Mouse (Mus musculus): Measurements from ENCODE around the gene Ctnnbip1. TPM values are rescaled to one million over a fixed set of nuclear protein-coding genes. Genes with fewer than 3 reads are reported as not detected.

Ctnnbip1 gene
- polyA plus RNA-seq, 1 experiment from 2014 or later: 65.2 TPM

GRCm38 (mm10) chr4:149526330-149526729 is 8.3 kb downstream of the Ctnnbip1 start:
- H3K27ac ChIP-seq (ENCODE audit: low read depth, low read length): no peak overlapping the region
- 55% methylated on average over 7 of the region's 7 CpGs for WGBS
- H3K36me3 ChIP-seq (ENCODE audit: control insufficient read depth, insufficient read depth, low read length): no peaks in the 10 kb centered on the region
- no peak overlapping the region for H3K4me2 ChIP-seq (replicated peaks; ENCODE audit: low read depth, low read length)
- H3K9ac ChIP-seq (ENCODE audit: low read depth, low read length): no peak overlapping the region
- no peaks in the 10 kb centered on the region for H3K27me3 ChIP-seq (ENCODE audit: control insufficient read depth, insufficient read depth, low read length)
- DNase-seq (ENCODE audit: low spot score): no peak
- no peaks in the 10 kb centered on the region for H3K9me3 ChIP-seq (ENCODE audit: control insufficient read depth, low read length)
- no peaks in the 10 kb centered on the region for H3K4me1 ChIP-seq (replicated peaks; ENCODE audit: control insufficient read depth, insufficient read depth, low read length)
- no peak overlapping the region for H3K4me3 ChIP-seq (ENCODE audit: low read depth, low read length)
- ATAC-seq (ENCODE audit: low FRiP score): no peak

- Histone ChIP-seq H3K36me3 (ENCODE audit: control insufficient read depth, insufficient read depth, low read length) (no peaks in the 10 kb centered on the region), H3K4me1 (replicated peaks; ENCODE audit: control insufficient read depth, insufficient read depth, low read length) (no peaks in the 10 kb centered on the region), H3K9me3 (ENCODE audit: control insufficient read depth, low read length) (no peaks in the 10 kb centered on the region), H3K9ac (ENCODE audit: low read depth, low read length) (no peak overlapping the region), H3K27ac (ENCODE audit: low read depth, low read length) (no peak overlapping the region), H3K4me2 (replicated peaks; ENCODE audit: low read depth, low read length) (no peak overlapping the region), H3K4me3 (ENCODE audit: low read depth, low read length) (no peak overlapping the region), H3K27me3 (ENCODE audit: control insufficient read depth, insufficient read depth, low read length) (no peaks in the 10 kb centered on the region)
- WGBS: 84% methylated on average over 15 of the region's 15 CpGs
- ATAC-seq (ENCODE audit: low FRiP score): no peak
- no peak for DNase-seq (ENCODE audit: low spot score)
Measured at GRCm38 (mm10) chr4:149527621-149528354, 9.8 kb downstream of the Ctnnbip1 start.

GRCm38 (mm10) chr4:149529691-149530090 is 11.7 kb downstream of the Ctnnbip1 start:
- no peak for DNase-seq (ENCODE audit: low spot score)
- Histone ChIP-seq H3K36me3 (ENCODE audit: control insufficient read depth, insufficient read depth, low read length) (no peaks in the 10 kb centered on the region), H3K27ac (ENCODE audit: low read depth, low read length) (no peak overlapping the region), H3K27me3 (ENCODE audit: control insufficient read depth, insufficient read depth, low read length) (no peaks in the 10 kb centered on the region), H3K4me3 (ENCODE audit: low read depth, low read length) (no peak overlapping the region), H3K4me2 (replicated peaks; ENCODE audit: low read depth, low read length) (no peak overlapping the region), H3K9me3 (ENCODE audit: control insufficient read depth, low read length) (no peaks in the 10 kb centered on the region), H3K4me1 (replicated peaks; ENCODE audit: control insufficient read depth, insufficient read depth, low read length) (no peaks in the 10 kb centered on the region), H3K9ac (ENCODE audit: low read depth, low read length) (no peak overlapping the region)
- no peak for ATAC-seq (ENCODE audit: low FRiP score)
- WGBS: 55% methylated on average over 6 of the region's 6 CpGs

- no peak overlapping the region for H3K4me3 ChIP-seq (ENCODE audit: low read depth, low read length)
- no peaks in the 10 kb centered on the region for H3K36me3 ChIP-seq (ENCODE audit: control insufficient read depth, insufficient read depth, low read length)
- H3K9ac ChIP-seq (ENCODE audit: low read depth, low read length): no peak overlapping the region
- no peak overlapping the region for H3K4me2 ChIP-seq (replicated peaks; ENCODE audit: low read depth, low read length)
- H3K27me3 ChIP-seq (ENCODE audit: control insufficient read depth, insufficient read depth, low read length): no peaks in the 10 kb centered on the region
- 89% methylated on average over 8 of the region's 8 CpGs for WGBS
- no peak overlapping the region for H3K27ac ChIP-seq (ENCODE audit: low read depth, low read length)
- DNase-seq (ENCODE audit: low spot score) (no peak), ATAC-seq (ENCODE audit: low FRiP score) (no peak)
- no peaks in the 10 kb centered on the region for H3K9me3 ChIP-seq (ENCODE audit: control insufficient read depth, low read length)
- no peaks in the 10 kb centered on the region for H3K4me1 ChIP-seq (replicated peaks; ENCODE audit: control insufficient read depth, insufficient read depth, low read length)
Measured at GRCm38 (mm10) chr4:149539441-149539840, 21.4 kb downstream of the Ctnnbip1 start.

GRCm38 (mm10) chr4:149541935-149542334 is 23.9 kb downstream of the Ctnnbip1 start:
- Histone ChIP-seq H3K9me3 (ENCODE audit: control insufficient read depth, low read length) (no peaks in the 10 kb centered on the region), H3K36me3 (ENCODE audit: control insufficient read depth, insufficient read depth, low read length) (no peaks in the 10 kb centered on the region), H3K27ac (ENCODE audit: low read depth, low read length) (no peak overlapping the region), H3K27me3 (ENCODE audit: control insufficient read depth, insufficient read depth, low read length) (no peaks in the 10 kb centered on the region), H3K4me3 (ENCODE audit: low read depth, low read length) (no peak overlapping the region), H3K9ac (ENCODE audit: low read depth, low read length) (no peak overlapping the region), H3K4me1 (replicated peaks; ENCODE audit: control insufficient read depth, insufficient read depth, low read length) (no peaks in the 10 kb centered on the region), H3K4me2 (replicated peaks; ENCODE audit: low read depth, low read length) (no peak overlapping the region)
- WGBS: 70% methylated on average over 5 of the region's 5 CpGs
- ATAC-seq (ENCODE audit: low FRiP score): no peak
- no peak for DNase-seq (ENCODE audit: low spot score)

- Histone ChIP-seq H3K9me3 (ENCODE audit: control insufficient read depth, low read length) (no peaks in the 10 kb centered on the region), H3K27ac (ENCODE audit: low read depth, low read length) (no peak overlapping the region), H3K4me3 (ENCODE audit: low read depth, low read length) (no peak overlapping the region), H3K4me1 (replicated peaks; ENCODE audit: control insufficient read depth, insufficient read depth, low read length) (no peaks in the 10 kb centered on the region), H3K9ac (ENCODE audit: low read depth, low read length) (no peak overlapping the region), H3K27me3 (ENCODE audit: control insufficient read depth, insufficient read depth, low read length) (no peaks in the 10 kb centered on the region), H3K4me2 (replicated peaks; ENCODE audit: low read depth, low read length) (no peak overlapping the region), H3K36me3 (ENCODE audit: control insufficient read depth, insufficient read depth, low read length) (no peaks in the 10 kb centered on the region)
- DNase-seq (ENCODE audit: low spot score): no peak
- ATAC-seq (ENCODE audit: low FRiP score): no peak
- WGBS: 83% methylated on average over 12 of the region's 12 CpGs
Measured at GRCm38 (mm10) chr4:149542431-149542830, 24.4 kb downstream of the Ctnnbip1 start.

GRCm38 (mm10) chr4:149542927-149543553 is 25.0 kb downstream of the Ctnnbip1 start:
- Histone ChIP-seq H3K27ac (ENCODE audit: low read depth, low read length) (no peak overlapping the region), H3K36me3 (ENCODE audit: control insufficient read depth, insufficient read depth, low read length) (no peaks in the 10 kb centered on the region), H3K27me3 (ENCODE audit: control insufficient read depth, insufficient read depth, low read length) (no peaks in the 10 kb centered on the region), H3K9me3 (ENCODE audit: control insufficient read depth, low read length) (no peaks in the 10 kb centered on the region), H3K9ac (ENCODE audit: low read depth, low read length) (no peak overlapping the region), H3K4me2 (replicated peaks; ENCODE audit: low read depth, low read length) (no peak overlapping the region), H3K4me1 (replicated peaks; ENCODE audit: control insufficient read depth, insufficient read depth, low read length) (no peaks in the 10 kb centered on the region), H3K4me3 (ENCODE audit: low read depth, low read length) (no peak overlapping the region)
- WGBS: 52% methylated on average over 10 of the region's 10 CpGs
- ATAC-seq (ENCODE audit: low FRiP score): peak; percentile 56; the same call in 1 of the 2 replicates
- DNase-seq (ENCODE audit: low spot score): peak; percentile 92

GRCm38 (mm10) chr4:149544892-149545291 is 26.9 kb downstream of the Ctnnbip1 start:
- ATAC-seq (ENCODE audit: low FRiP score) (no peak), DNase-seq (ENCODE audit: low spot score) (no peak)
- 83% methylated on average over 8 of the region's 8 CpGs for WGBS

More at GRCm38 (mm10) chr4:149544892-149545291, 26.9 kb downstream of the Ctnnbip1 start:
- no peak overlapping the region for H3K4me3 ChIP-seq (ENCODE audit: low read depth, low read length)
- H3K4me1 ChIP-seq (replicated peaks; ENCODE audit: control insufficient read depth, insufficient read depth, low read length): no peaks in the 10 kb centered on the region
- H3K27me3 ChIP-seq (ENCODE audit: control insufficient read depth, insufficient read depth, low read length): no peaks in the 10 kb centered on the region
- no peak overlapping the region for H3K4me2 ChIP-seq (replicated peaks; ENCODE audit: low read depth, low read length)
- no peak overlapping the region for H3K27ac ChIP-seq (ENCODE audit: low read depth, low read length)
- H3K9ac ChIP-seq (ENCODE audit: low read depth, low read length): no peak overlapping the region
- H3K9me3 ChIP-seq (ENCODE audit: control insufficient read depth, low read length): no peaks in the 10 kb centered on the region
- no peaks in the 10 kb centered on the region for H3K36me3 ChIP-seq (ENCODE audit: control insufficient read depth, insufficient read depth, low read length)
